Mouse (Mus musculus): ENCODE measurements around the gene Ap4e1. TPM values are rescaled to one million over a fixed set of nuclear protein-coding genes. Genes with fewer than 3 reads are reported as not detected.

The Ap4e1 gene
- polyA plus RNA-seq (2021): 9.9 TPM

DNA sequence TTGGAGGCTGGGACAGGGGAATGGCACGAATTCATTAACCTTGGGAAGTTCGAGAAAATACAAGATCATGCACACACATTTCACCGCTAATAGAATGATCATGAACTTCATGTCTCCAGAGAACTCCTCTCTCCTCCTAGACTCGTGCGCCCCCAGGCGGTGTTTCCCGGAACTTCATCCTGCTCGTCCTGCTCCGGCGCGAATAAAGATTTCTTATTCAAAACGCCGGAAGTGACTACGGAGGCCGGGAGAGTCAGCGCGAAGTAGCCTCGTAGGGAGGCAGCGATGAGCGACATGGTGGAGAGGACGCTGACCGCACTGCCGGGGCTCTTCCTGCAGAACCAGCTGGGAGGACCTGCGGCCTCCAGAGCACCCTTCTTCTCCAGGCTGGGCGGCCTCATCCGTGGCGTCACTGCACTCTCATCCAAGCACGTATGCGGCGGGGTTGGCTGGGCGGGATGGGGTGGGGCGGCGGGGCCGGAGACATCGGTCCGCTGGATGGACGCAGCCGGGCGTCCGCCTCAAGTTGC, at the start of gene Ap4e1:
Gene Ap4e1 (plus strand): TSS at position 249 of the 530 bp plus-strand sequence.
- TF ChIP-seq CTCF (IDR thresholded peaks at IDR 0.05): peak; percentile 98
- H3K27me3 ChIP-seq: no peaks in the 10 kb centered on the region
- DNase-seq (ENCODE audit: low read depth, low spot score) (peak; percentile 63), ATAC-seq (peak; percentile 48)
- CTCF ChIA-PET: interaction anchor here (0.9 to 3.0 kb wide), 6 partner anchors 18 to 213 kb away, joined by 3 to 12 read pairs (median 3); no protein-coding TSS in a partner anchor
- POLR2A ChIA-PET: no interaction called here
- in situ Hi-C loops (cut with MboI; ENCODE audit: low pct_unique_long_range_greater_than_20kb): loop anchor here (10.0 to 25.0 kb wide), 2 partner anchors 171 to 414 kb away; no protein-coding TSS in a partner anchor

DNA sequence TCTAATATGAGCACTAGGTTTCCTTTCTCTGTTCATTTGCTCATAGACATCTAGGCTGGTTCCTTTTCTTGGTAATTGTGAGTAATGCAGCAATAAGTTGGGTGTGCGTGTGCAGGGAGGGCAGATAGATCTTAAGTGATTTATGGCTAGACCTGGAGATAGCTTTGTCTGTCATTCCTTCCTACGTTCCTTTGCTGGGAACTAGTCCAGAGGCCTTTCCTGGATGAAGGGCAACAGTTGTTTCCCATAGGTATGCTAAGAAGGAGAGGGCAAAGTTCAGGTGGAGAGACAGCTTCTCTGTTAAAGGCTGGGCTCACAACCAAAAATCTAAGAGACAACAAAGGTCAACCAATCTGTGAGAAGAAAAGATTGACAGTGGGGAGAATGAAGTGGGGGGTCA, 46.8 kb upstream of the Ap4e1 start:
- no peak for TF ChIP-seq CTCF (IDR thresholded peaks at IDR 0.05)
- no peak for DNase-seq (ENCODE audit: low read depth, low spot score)
- no peak for ATAC-seq
- ChIA-PET CTCF (interaction anchor here (1.0 to 1.4 kb wide), 2 partner anchors 11 to 21 kb away, joined by 3 to 4 read pairs; no protein-coding TSS in a partner anchor), POLR2A (interaction anchor here (1.2 kb wide), 1 partner anchor 16 kb away, joined by 8 read pairs; no protein-coding TSS in a partner anchor)
- no peaks in the 10 kb centered on the region for H3K27me3 ChIP-seq
- in situ Hi-C loops (cut with MboI; ENCODE audit: low pct_unique_long_range_greater_than_20kb): no loop called here

DNA sequence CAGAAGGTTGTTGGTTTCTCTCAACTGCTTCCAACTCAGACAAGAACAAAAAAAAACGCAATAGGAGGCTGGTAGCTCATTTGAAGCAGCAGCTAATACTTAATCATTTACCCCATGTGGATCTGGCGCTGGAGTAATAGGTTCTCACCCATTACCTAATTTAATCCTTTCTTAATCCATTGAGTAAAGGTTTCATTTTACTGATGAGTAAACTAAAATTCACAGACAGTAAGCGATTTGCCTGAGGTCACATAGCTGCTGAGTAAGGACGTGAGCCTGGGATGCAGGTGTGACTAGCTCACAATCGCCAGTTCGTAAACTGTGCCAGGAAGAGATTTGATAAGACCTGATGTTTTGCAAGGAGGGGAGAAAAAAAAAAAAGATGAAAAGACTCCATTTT, 31.1 kb upstream of the Ap4e1 start:
- H3K27me3 ChIP-seq: no peaks in the 10 kb centered on the region
- POLR2A ChIA-PET: interaction anchor here (1.7 kb wide), 1 partner anchor 15 kb away, joined by 8 read pairs; no protein-coding TSS in a partner anchor
- ATAC-seq (peak; percentile 51), DNase-seq (ENCODE audit: low read depth, low spot score) (no peak)
- CTCF ChIA-PET: interaction anchor here (1.4 to 1.9 kb wide), 2 partner anchors 13 to 38 kb away, joined by 3 to 6 read pairs; no protein-coding TSS in a partner anchor
- in situ Hi-C loops (cut with MboI; ENCODE audit: low pct_unique_long_range_greater_than_20kb): no loop called here
- no peak for TF ChIP-seq CTCF (IDR thresholded peaks at IDR 0.05)

DNA sequence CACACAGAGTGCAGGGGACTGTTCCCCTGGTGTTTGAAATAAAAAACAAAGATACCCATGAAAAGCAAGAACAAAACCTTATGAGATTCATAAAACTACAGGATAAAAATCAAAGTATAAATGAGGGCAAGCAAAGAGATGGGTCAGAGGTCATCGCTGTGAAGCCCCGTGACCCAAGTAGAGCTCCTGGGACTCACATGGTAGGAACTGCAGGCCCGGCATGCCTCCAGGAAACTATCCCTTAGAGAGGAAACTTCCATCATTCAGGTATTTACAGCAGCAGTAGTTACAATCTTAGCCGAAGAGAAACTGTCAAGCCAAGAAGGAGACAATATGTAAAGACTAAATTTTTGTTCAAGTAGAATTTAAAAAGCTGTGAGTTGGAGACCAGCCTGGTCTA, 25.3 kb upstream of the Ap4e1 start:
- DNase-seq (ENCODE audit: low read depth, low spot score) (no peak), ATAC-seq (no peak)
- ChIA-PET CTCF (interaction anchor here (0.8 to 3.1 kb wide), 4 partner anchors 9 to 26 kb away, joined by 3 to 20 read pairs (median 7); no protein-coding TSS in a partner anchor), POLR2A (interaction anchor here (1.2 kb wide), 1 partner anchor 9 kb away, joined by 3 read pairs; no protein-coding TSS in a partner anchor)
- H3K27me3 ChIP-seq: no peaks in the 10 kb centered on the region
- TF ChIP-seq CTCF (IDR thresholded peaks at IDR 0.05): no peak
- in situ Hi-C loops (cut with MboI; ENCODE audit: low pct_unique_long_range_greater_than_20kb): no loop called here

DNA sequence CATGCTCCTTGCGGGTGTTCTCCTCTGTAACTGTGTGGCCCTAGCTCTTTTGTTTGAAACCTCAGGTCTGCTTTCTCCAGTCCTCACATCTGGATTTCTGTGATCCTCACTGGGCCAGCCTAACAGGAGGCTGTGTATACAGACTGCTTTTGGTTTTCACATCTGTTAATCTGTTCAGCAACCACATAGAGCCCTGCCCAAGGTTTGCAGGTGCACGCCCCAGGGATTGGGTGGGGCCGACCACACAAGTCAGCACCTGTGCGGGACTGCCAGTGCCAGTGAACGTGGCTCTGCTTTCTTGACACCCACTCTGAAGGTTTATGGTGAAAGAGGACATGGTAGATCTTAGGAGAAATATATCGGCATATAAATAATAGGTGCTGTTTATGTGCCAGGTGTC, 18.6 kb upstream of the Ap4e1 start:
- TF ChIP-seq CTCF (IDR thresholded peaks at IDR 0.05): no peak
- ChIA-PET CTCF (interaction anchor here (0.7 to 1.8 kb wide), 4 partner anchors 10 to 55 kb away, joined by 3 to 4 read pairs (median 4); partner anchors contain the start of gene Ap4e1), POLR2A (interaction anchor here (0.5 kb wide), 1 partner anchor 168 kb away, joined by 7 read pairs; no protein-coding TSS in a partner anchor)
- DNase-seq (ENCODE audit: low read depth, low spot score): no peak
- H3K27me3 ChIP-seq: no peaks in the 10 kb centered on the region
- no peak for ATAC-seq
- in situ Hi-C loops (cut with MboI; ENCODE audit: low pct_unique_long_range_greater_than_20kb): no loop called here

DNA sequence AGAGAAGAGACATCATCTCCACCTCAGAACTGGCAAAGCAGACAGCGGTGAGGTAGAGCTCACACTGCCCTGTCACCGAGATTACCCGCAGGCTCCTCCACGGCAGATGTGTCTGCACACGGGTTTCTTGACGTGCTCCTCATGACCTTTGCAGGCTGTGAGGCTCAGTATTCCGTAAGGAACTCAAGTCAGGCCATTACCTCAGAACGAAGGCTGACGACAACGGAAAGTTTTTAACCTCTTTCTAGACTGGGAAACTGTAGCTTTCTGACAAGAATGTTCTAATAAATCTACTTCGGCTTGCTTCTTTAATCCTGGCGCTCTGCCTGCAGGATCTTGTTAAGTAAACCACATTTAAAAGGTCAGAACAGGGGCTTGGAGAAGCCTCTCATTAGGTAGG, 15.8 kb upstream of the Ap4e1 start:
- no peaks in the 10 kb centered on the region for H3K27me3 ChIP-seq
- DNase-seq (ENCODE audit: low read depth, low spot score): no peak
- POLR2A ChIA-PET: interaction anchor here (0.5 to 1.1 kb wide), 2 partner anchors 44 to 119 kb away, joined by 3 read pairs; no protein-coding TSS in a partner anchor
- no peak for ATAC-seq
- no peak for TF ChIP-seq CTCF (IDR thresholded peaks at IDR 0.05)
- in situ Hi-C loops (cut with MboI; ENCODE audit: low pct_unique_long_range_greater_than_20kb): no loop called here
- CTCF ChIA-PET: interaction anchor here (0.7 to 3.6 kb wide), 3 partner anchors 8 to 59 kb away, joined by 3 to 20 read pairs (median 5); partner anchors contain the start of gene Sppl2a

DNA sequence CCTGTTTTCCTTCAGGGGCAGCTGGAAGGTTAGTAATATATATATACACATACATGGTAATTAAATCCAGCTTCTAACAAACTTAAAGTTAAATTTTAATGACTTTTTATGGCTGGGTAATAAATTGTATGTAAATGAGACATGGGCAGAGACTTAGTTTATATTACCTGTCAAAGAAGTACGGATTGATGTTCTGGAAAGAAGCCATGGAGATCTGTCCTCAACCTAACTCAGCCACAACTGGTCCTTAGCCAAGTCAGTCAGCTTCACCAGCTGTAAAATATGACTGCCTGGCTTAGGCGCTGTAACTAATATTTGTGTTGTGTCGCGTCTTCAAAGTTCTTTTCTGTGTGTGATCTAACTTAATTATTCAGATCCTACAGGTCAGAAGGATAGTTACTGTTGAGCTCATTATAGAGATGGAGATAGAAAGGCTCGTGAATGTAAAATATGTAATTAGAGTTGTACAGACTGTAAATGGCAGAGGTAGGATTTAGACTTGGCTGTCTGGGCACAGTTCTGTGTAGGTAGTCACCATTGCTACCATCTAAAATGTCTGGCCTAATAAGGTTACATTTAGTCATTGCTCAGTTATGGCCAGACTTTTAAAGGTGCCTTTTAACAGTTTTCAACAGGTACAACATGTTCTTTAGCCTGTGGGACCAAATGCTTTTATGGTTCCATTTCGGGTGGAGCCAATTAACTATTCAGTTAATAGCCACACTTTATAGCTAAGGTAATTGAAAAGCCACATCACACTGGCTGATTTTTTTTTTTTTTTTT, 13.9 kb upstream of the Ap4e1 start:
- ATAC-seq: no peak
- POLR2A ChIA-PET: interaction anchor here (0.6 to 1.4 kb wide), 2 partner anchors 40 to 60 kb away, joined by 3 read pairs; no protein-coding TSS in a partner anchor
- in situ Hi-C loops (cut with MboI; ENCODE audit: low pct_unique_long_range_greater_than_20kb): loop anchor here (5.0 kb wide), 1 partner anchor 62 kb away; the partner anchor contains the start of gene Sppl2a

DNA sequence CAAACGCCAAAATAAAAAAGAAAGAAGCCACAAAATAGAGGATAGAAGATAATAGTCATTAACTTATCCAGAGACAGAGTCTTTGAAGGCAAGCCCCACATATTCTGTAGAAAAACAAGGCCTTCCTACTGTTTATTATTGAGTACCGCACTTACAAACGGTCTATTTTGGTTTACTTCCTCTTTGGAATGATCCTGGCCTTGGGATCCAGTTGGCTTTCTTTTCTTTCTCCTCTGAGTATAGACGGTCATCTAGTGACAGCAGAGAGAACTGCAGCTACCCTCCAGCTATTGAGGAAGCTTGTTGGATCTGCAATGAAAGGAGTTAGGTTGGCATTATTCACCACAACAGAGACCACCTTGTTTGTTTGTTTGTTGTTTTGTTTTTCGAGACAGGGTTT, 11.8 kb upstream of the Ap4e1 start:
- DNase-seq (ENCODE audit: low read depth, low spot score): no peak
- ChIA-PET POLR2A (no interaction called here), CTCF (interaction anchor here (0.8 to 1.8 kb wide), 12 partner anchors 10 to 230 kb away, joined by 3 to 5 read pairs (median 3); partner anchors contain the start of gene Sppl2a)
- in situ Hi-C loops (cut with MboI; ENCODE audit: low pct_unique_long_range_greater_than_20kb): loop anchor here (5.0 kb wide), 1 partner anchor 64 kb away; the partner anchor contains the start of gene Sppl2a
- TF ChIP-seq CTCF (IDR thresholded peaks at IDR 0.05): peak; percentile 92
- no peaks in the 10 kb centered on the region for H3K27me3 ChIP-seq
- ATAC-seq: no peak

More for the DNA sequence above, 13.9 kb upstream of the Ap4e1 start:
- CTCF ChIA-PET: interaction anchor here (1.1 to 3.6 kb wide), 3 partner anchors 10 to 188 kb away, joined by 3 to 20 read pairs (median 5); partner anchors contain the start of gene Trpm7
- DNase-seq (ENCODE audit: low read depth, low spot score): no peak
- H3K27me3 ChIP-seq: no peaks in the 10 kb centered on the region
- TF ChIP-seq CTCF (IDR thresholded peaks at IDR 0.05): no peak

DNA sequence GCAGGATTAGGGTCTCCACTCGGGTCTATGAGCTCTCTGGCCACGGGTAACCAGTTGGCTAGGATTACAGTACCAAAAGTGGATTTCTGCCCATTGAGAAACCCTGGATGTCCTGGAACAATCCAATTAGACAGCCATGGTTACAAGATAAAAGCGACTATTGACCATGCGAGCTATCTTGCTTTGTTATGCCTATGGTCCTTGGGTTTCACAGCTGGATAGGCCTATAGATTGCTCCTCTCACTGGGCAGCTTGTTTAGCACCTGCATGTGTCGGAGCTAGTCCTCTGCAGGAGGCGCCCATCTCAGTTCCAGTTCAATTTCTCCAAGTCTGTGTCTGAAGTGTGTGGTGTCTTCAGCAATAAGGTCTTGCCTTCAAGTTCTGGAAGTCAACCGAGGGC, 10.3 kb upstream of the Ap4e1 start:
- TF ChIP-seq CTCF (IDR thresholded peaks at IDR 0.05): no peak
- in situ Hi-C loops (cut with MboI; ENCODE audit: low pct_unique_long_range_greater_than_20kb): loop anchor here (5.0 kb wide), 1 partner anchor 66 kb away; the partner anchor contains the start of gene Sppl2a
- CTCF ChIA-PET: interaction anchor here (1.1 to 1.8 kb wide), 3 partner anchors 73 to 196 kb away, joined by 3 to 5 read pairs (median 4); no protein-coding TSS in a partner anchor
- DNase-seq (ENCODE audit: low read depth, low spot score): no peak
- ATAC-seq: no peak
- POLR2A ChIA-PET: no interaction called here
- H3K27me3 ChIP-seq: no peaks in the 10 kb centered on the region
